Comparison of ENCODE assay signal across 28 mouse cellular contexts in the genomic region with DNA sequence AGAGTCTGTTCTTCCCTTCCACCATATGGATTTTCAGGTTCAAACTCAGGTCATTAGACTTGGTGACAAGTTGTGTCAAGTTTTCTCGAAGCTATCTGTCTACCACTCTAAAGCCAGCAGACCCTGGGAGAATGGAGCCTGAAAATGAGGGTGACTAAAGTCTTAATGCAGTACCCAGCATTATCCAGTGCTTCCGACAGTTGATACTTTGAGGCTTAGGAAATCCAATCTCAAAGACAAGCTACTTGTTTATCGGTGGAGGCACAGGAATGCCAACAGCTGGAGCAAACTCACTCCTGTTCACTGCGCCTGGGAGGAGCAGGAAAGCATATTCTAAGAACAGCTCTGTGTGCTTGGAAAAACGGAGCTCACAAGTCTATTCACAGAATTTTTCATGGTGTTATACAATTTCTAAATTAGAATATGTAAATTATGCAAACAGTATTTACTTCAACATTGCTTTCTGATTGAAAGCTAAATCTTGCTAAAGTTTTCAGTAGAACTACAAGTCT. TPM values are rescaled to one million over a fixed set of nuclear protein-coding genes. Genes with fewer than 3 reads are reported as not detected.
DNase-seq lines count a peak whose midpoint lies in the region; ATAC-seq and TF ChIP-seq lines count a peak whose summit lies in the region.
"Had no signal": no experiment of that assay in that cellular context is flagged by ENCODE, and none has a peak within 500 bp of the region (broad histone marks: within the 10 kb centered on the region; RNA-seq: fewer than 3 reads in every experiment).

No protein-coding gene starts in this region.

- no peak overlapping the region for H3K4me2 ChIP-seq in embryonic facial prominence, embryonic 14.5 days (ENCODE audit: low read depth, low read length)
- no peak overlapping the region for H3K4me2 ChIP-seq in limb, embryonic 12.5 days
- no peak overlapping the region for H3K4me2 ChIP-seq in limb, embryonic 14.5 days (replicated peaks; ENCODE audit: low read depth, low read length, severe bottlenecking)
- H3K4me2 ChIP-seq: embryonic facial prominence, embryonic 12.5 days; embryonic facial prominence, embryonic 15.5 days; forebrain, embryonic 12.5 days had no signal

- no peak for TF ChIP-seq POLR2A in limb, embryonic 14.5 days (IDR thresholded peaks at IDR 0.05; ENCODE audit: borderline replicate concordance, extremely low read depth, insufficient read depth, insufficient read length)

- no peak overlapping the region for H3K27ac ChIP-seq in embryonic facial prominence, embryonic 14.5 days (replicated peaks; ENCODE audit: low read depth, low read length)
- H3K27ac ChIP-seq in embryonic facial prominence, embryonic 10.5 days (replicated peaks): no peak overlapping the region
- H3K27ac ChIP-seq in limb, embryonic 12.5 days: no peak overlapping the region
- no peak overlapping the region for H3K27ac ChIP-seq in limb, embryonic 10.5 days
- no peak overlapping the region for H3K27ac ChIP-seq in limb, embryonic 14.5 days (replicated peaks; ENCODE audit: low read depth, low read length)
- H3K27ac ChIP-seq: embryonic facial prominence, embryonic 12.5 days; embryonic facial prominence, embryonic 15.5 days; forebrain, embryonic 10.5 days; forebrain, embryonic 12.5 days had no signal

- H3K36me3 ChIP-seq in embryonic facial prominence, embryonic 14.5 days (ENCODE audit: control insufficient read depth, insufficient read depth, low read length): peaks cover 18% of the 10 kb centered on the region
- peaks cover 14% of the 10 kb centered on the region; the same call in 1 of the 2 replicates for H3K36me3 ChIP-seq in embryonic facial prominence, embryonic 10.5 days (replicated peaks)
- H3K36me3 ChIP-seq in limb, embryonic 12.5 days: peaks cover 14% of the 10 kb centered on the region; the same call in 1 of the 2 replicates
- peaks cover 19% of the 10 kb centered on the region for H3K36me3 ChIP-seq in limb, embryonic 10.5 days
- peaks cover 8% of the 10 kb centered on the region for H3K36me3 ChIP-seq in limb, embryonic 14.5 days (ENCODE audit: control insufficient read depth, insufficient read depth, low read length)
- H3K36me3 ChIP-seq: embryonic facial prominence, embryonic 12.5 days had no signal

- no peaks in the 10 kb centered on the region for H3K9me3 ChIP-seq in embryonic facial prominence, embryonic 14.5 days (ENCODE audit: control insufficient read depth, low read length)
- no peaks in the 10 kb centered on the region for H3K9me3 ChIP-seq in embryonic facial prominence, embryonic 10.5 days
- H3K9me3 ChIP-seq in limb, embryonic 12.5 days: no peaks in the 10 kb centered on the region
- no peaks in the 10 kb centered on the region for H3K9me3 ChIP-seq in limb, embryonic 10.5 days (replicated peaks)
- no peaks in the 10 kb centered on the region for H3K9me3 ChIP-seq in limb, embryonic 14.5 days (ENCODE audit: control insufficient read depth, low read length)
- H3K9me3 ChIP-seq: embryonic facial prominence, embryonic 12.5 days; embryonic facial prominence, embryonic 15.5 days; forebrain, embryonic 10.5 days; forebrain, embryonic 12.5 days; G1E had no signal

- H3K4me3 ChIP-seq in embryonic facial prominence, embryonic 14.5 days (ENCODE audit: low read depth, low read length): no peak overlapping the region
- H3K4me3 ChIP-seq in embryonic facial prominence, embryonic 10.5 days: no peak overlapping the region
- H3K4me3 ChIP-seq in limb, embryonic 12.5 days (replicated peaks): no peak overlapping the region
- H3K4me3 ChIP-seq in limb, embryonic 10.5 days: no peak overlapping the region
- no peak overlapping the region for H3K4me3 ChIP-seq in limb, embryonic 14.5 days (replicated peaks; ENCODE audit: low read length)
- H3K4me3 ChIP-seq: embryonic facial prominence, embryonic 12.5 days; embryonic facial prominence, embryonic 15.5 days; erythroblast, embryonic 14.5 days; forebrain, embryonic 10.5 days; forebrain, embryonic 12.5 days had no signal

- ATAC-seq in embryonic facial prominence, embryonic 14.5 days (ENCODE audit: low read depth): no peak
- 0 out of 2 replicates have a peak, but pooled peaks have one; percentile 27 for ATAC-seq in limb, embryonic 12.5 days (ENCODE audit: insufficient number of reproducible peaks, insufficient read depth, low FRiP score, low TSS enrichment, low read depth)
- peak; percentile 64 for ATAC-seq in limb, embryonic 14.5 days (ENCODE audit: low FRiP score, low read depth)
- ATAC-seq: activated CD4-positive, CD25-positive, alpha-beta regulatory T cell, adult 4 months; CD4-positive, CD25-positive, alpha-beta regulatory T cell, adult 4 months; forebrain, embryonic 14.5 days; forebrain, embryonic 16.5 days; Patski had no signal

- H3K9ac ChIP-seq in embryonic facial prominence, embryonic 14.5 days (ENCODE audit: low read depth, low read length): no peak overlapping the region
- H3K9ac ChIP-seq in limb, embryonic 12.5 days (replicated peaks): no peak overlapping the region
- no peak overlapping the region for H3K9ac ChIP-seq in limb, embryonic 14.5 days (ENCODE audit: low read depth, low read length, severe bottlenecking)
- H3K9ac ChIP-seq: embryonic facial prominence, embryonic 12.5 days; embryonic facial prominence, embryonic 15.5 days; forebrain, embryonic 12.5 days had no signal

- H3K27me3 ChIP-seq in embryonic facial prominence, embryonic 14.5 days (replicated peaks; ENCODE audit: control insufficient read depth, insufficient read depth, low read length): no peaks in the 10 kb centered on the region
- no peaks in the 10 kb centered on the region for H3K27me3 ChIP-seq in embryonic facial prominence, embryonic 10.5 days (replicated peaks; ENCODE audit: low read depth, poor library complexity, severe bottlenecking)
- no peaks in the 10 kb centered on the region for H3K27me3 ChIP-seq in limb, embryonic 12.5 days
- H3K27me3 ChIP-seq in limb, embryonic 10.5 days (ENCODE audit: low read depth, poor library complexity, severe bottlenecking): no peaks in the 10 kb centered on the region
- no peaks in the 10 kb centered on the region for H3K27me3 ChIP-seq in limb, embryonic 14.5 days (ENCODE audit: control insufficient read depth, insufficient read depth, low read length)
- H3K27me3 ChIP-seq: CH12.LX; embryonic facial prominence, embryonic 12.5 days; embryonic facial prominence, embryonic 15.5 days; forebrain, embryonic 12.5 days; Patski had no signal

- peak; percentile 68 for DNase-seq in embryonic facial prominence, embryonic 14.5 days (ENCODE audit: low spot score)
- DNase-seq in embryonic facial prominence, embryonic 10.5 days (ENCODE audit: low spot score): no peak
- no peak for DNase-seq in limb, embryonic 10.5 days (ENCODE audit: low spot score)
- no peak for DNase-seq in limb, embryonic 14.5 days (ENCODE audit: low spot score)
- no peak for DNase-seq in kidney, adult 9 months
- DNase-seq: adrenal gland, adult 8-10 months; adrenal gland, postnatal 14 days; B cell, adult 2 months; cerebellum, adult 11 months; cerebellum, adult 18-20 months; cerebellum, adult 8-10 months; cerebellum, adult 9-11 months; cerebellum, postnatal 14 days; cerebellum, postnatal 36 days; embryo, embryonic 11 days had no signal

- 62% methylated on average over 5 of the region's 5 CpGs for WGBS in embryonic facial prominence, embryonic 14.5 days
- WGBS in embryonic facial prominence, embryonic 10.5 days: 71% methylated on average over 5 of the region's 5 CpGs
- WGBS in limb, embryonic 12.5 days: 74% methylated on average over 5 of the region's 5 CpGs
- 86% methylated on average over 5 of the region's 5 CpGs for WGBS in limb, embryonic 10.5 days
- WGBS in limb, embryonic 14.5 days: 77% methylated on average over 5 of the region's 5 CpGs

- H3K4me1 ChIP-seq in embryonic facial prominence, embryonic 14.5 days (ENCODE audit: control insufficient read depth, insufficient read depth, low read length): no peaks in the 10 kb centered on the region
- H3K4me1 ChIP-seq in embryonic facial prominence, embryonic 10.5 days: 0 out of 2 replicates have a peak, but pooled peaks cover 2% of the 10 kb centered on the region
- no peaks in the 10 kb centered on the region for H3K4me1 ChIP-seq in limb, embryonic 12.5 days (replicated peaks)
- no peaks in the 10 kb centered on the region for H3K4me1 ChIP-seq in limb, embryonic 10.5 days
- no peaks in the 10 kb centered on the region for H3K4me1 ChIP-seq in limb, embryonic 14.5 days (ENCODE audit: control insufficient read depth, insufficient read depth, low read length)
- H3K4me1 ChIP-seq: embryonic facial prominence, embryonic 12.5 days; embryonic facial prominence, embryonic 15.5 days; forebrain, embryonic 10.5 days; forebrain, embryonic 12.5 days had no signal

RNA-seq across cellular contexts. Expression of a gene that starts 41.4 kb away (rescaled TPM):
- polyA plus RNA-seq in embryonic facial prominence, embryonic 14.5 days (2014; fragmentation: Nextera tagmentation; extraction: Ambion mirVana): 60.9 and 64.9 TPM in 2 replicates
- 42.7 and 43.2 TPM in 2 replicates for polyA plus RNA-seq in embryonic facial prominence, embryonic 10.5 days (2016; fragmentation: Nextera tagmentation; extraction: Ambion mirVana)
- 55.0 and 55.1 TPM in 2 replicates for polyA plus RNA-seq in limb, embryonic 12.5 days (2016; fragmentation: Nextera tagmentation; extraction: Ambion mirVana)
- polyA plus RNA-seq in limb, embryonic 10.5 days (2016; fragmentation: Nextera tagmentation; extraction: Ambion mirVana): 37.0 and 45.0 TPM in 2 replicates
- 48.2 and 59.4 TPM in 2 replicates for polyA plus RNA-seq in limb, embryonic 14.5 days (2012; rRNA removed)
- polyA plus RNA-seq in limb, embryonic 14.5 days (2014; fragmentation: Nextera tagmentation; extraction: Ambion mirVana): 67.2 and 68.4 TPM in 2 replicates
